Mouse (Mus musculus): ENCODE measurements at regions not wholly inside any gene's neighbourhood (a gene's known extent, or its start where the extent isn't known, plus 50 kb on each side); places are given as distances from the start of the nearest gene placed in this dataset.

GRCm38 (mm10) chr10:66873468-66873867 lies 222.5 kb upstream of the Jmjd1c start:
- no peaks in the 10 kb centered on the region for H3K36me3 ChIP-seq
- no peak overlapping the region for H3K27ac ChIP-seq (replicated peaks)
- no peak for ATAC-seq (replicated peaks)
- 95% methylated on average over 4 of the region's 4 CpGs for WGBS
- H3K9me3 ChIP-seq = no peaks in the 10 kb centered on the region
- H3K4me2 ChIP-seq (replicated peaks) = no peak overlapping the region
- H3K4me3 ChIP-seq = no peak overlapping the region
- no peaks in the 10 kb centered on the region for H3K4me1 ChIP-seq
- H3K27me3 ChIP-seq = no peaks in the 10 kb centered on the region
- no peak overlapping the region for H3K9ac ChIP-seq (replicated peaks)

GRCm38 (mm10) chr10:66879071-66879470 lies 216.9 kb upstream of the Jmjd1c start:
- Histone ChIP-seq H3K27me3 (no peaks in the 10 kb centered on the region), H3K4me2 (replicated peaks) (no peak overlapping the region), H3K4me3 (no peak overlapping the region), H3K9ac (replicated peaks) (no peak overlapping the region), H3K36me3 (no peaks in the 10 kb centered on the region), H3K9me3 (no peaks in the 10 kb centered on the region), H3K4me1 (no peaks in the 10 kb centered on the region), H3K27ac (replicated peaks) (no peak overlapping the region)
- ATAC-seq (replicated peaks) = no peak
- WGBS = 71% methylated on average over 8 of the region's 8 CpGs

- no peak for ATAC-seq (replicated peaks)
These were observed 213.1 kb upstream of the Jmjd1c start for GRCm38 (mm10) chr10:66882825-66883224.

GRCm38 (mm10) chr10:66885575-66885974 lies 210.3 kb upstream of the Jmjd1c start:
- Histone ChIP-seq H3K4me1 (no peaks in the 10 kb centered on the region), H3K36me3 (no peaks in the 10 kb centered on the region), H3K27me3 (no peaks in the 10 kb centered on the region), H3K4me3 (no peak overlapping the region), H3K4me2 (replicated peaks) (no peak overlapping the region), H3K27ac (replicated peaks) (no peak overlapping the region), H3K9me3 (no peaks in the 10 kb centered on the region), H3K9ac (replicated peaks) (no peak overlapping the region)
- WGBS = 84% methylated on average over 5 of the region's 5 CpGs
- no peak for ATAC-seq (replicated peaks)

More at GRCm38 (mm10) chr10:66882825-66883224, 213.1 kb upstream of the Jmjd1c start:
- H3K27me3 ChIP-seq = no peaks in the 10 kb centered on the region
- H3K9me3 ChIP-seq = no peaks in the 10 kb centered on the region
- WGBS = 86% methylated on average over 5 of the region's 5 CpGs
- H3K9ac ChIP-seq (replicated peaks) = no peak overlapping the region
- no peak overlapping the region for H3K27ac ChIP-seq (replicated peaks)
- H3K36me3 ChIP-seq = no peaks in the 10 kb centered on the region
- no peak overlapping the region for H3K4me2 ChIP-seq (replicated peaks)
- no peak overlapping the region for H3K4me3 ChIP-seq
- no peaks in the 10 kb centered on the region for H3K4me1 ChIP-seq

- Histone ChIP-seq H3K9ac (replicated peaks) (no peak overlapping the region), H3K36me3 (no peaks in the 10 kb centered on the region), H3K4me3 (no peak overlapping the region), H3K27me3 (no peaks in the 10 kb centered on the region), H3K4me1 (no peaks in the 10 kb centered on the region), H3K27ac (replicated peaks) (no peak overlapping the region), H3K4me2 (replicated peaks) (no peak overlapping the region), H3K9me3 (no peaks in the 10 kb centered on the region)
- ATAC-seq (replicated peaks) = no peak
- 86% methylated on average over 12 of the region's 12 CpGs for WGBS
These were observed 206.0 kb upstream of the Jmjd1c start for GRCm38 (mm10) chr10:66889786-66890555.

- Histone ChIP-seq H3K4me3 (no peak overlapping the region), H3K27ac (replicated peaks) (no peak overlapping the region), H3K4me2 (replicated peaks) (no peak overlapping the region), H3K9ac (replicated peaks) (no peak overlapping the region), H3K4me1 (no peaks in the 10 kb centered on the region), H3K36me3 (no peaks in the 10 kb centered on the region), H3K27me3 (no peaks in the 10 kb centered on the region), H3K9me3 (no peaks in the 10 kb centered on the region)
- WGBS = 97% methylated on average over 1 of the region's 1 CpGs
- no peak for ATAC-seq (replicated peaks)
These were observed 204.1 kb upstream of the Jmjd1c start for GRCm38 (mm10) chr10:66891811-66892210.

GRCm38 (mm10) chr10:66893836-66894235 lies 202.1 kb upstream of the Jmjd1c start:
- H3K9me3 ChIP-seq = no peaks in the 10 kb centered on the region
- H3K27me3 ChIP-seq = no peaks in the 10 kb centered on the region
- no peak for ATAC-seq (replicated peaks)
- WGBS = 81% methylated on average over 14 of the region's 14 CpGs
- no peak overlapping the region for H3K9ac ChIP-seq (replicated peaks)
- no peak overlapping the region for H3K4me3 ChIP-seq
- H3K4me1 ChIP-seq = peaks cover 10% of the 10 kb centered on the region; the same call in 1 of the 2 replicates
- H3K36me3 ChIP-seq = no peaks in the 10 kb centered on the region
- no peak overlapping the region for H3K27ac ChIP-seq (replicated peaks)
- H3K4me2 ChIP-seq (replicated peaks) = no peak overlapping the region

- 30% methylated on average over 11 of the region's 11 CpGs for WGBS
- Histone ChIP-seq H3K4me1 (peaks cover 28% of the 10 kb centered on the region), H3K27ac (replicated peaks) (peak overlapping the region; percentile 19; the same call in 1 of the 2 replicates)
These were observed 199.0 kb upstream of the Jmjd1c start for GRCm38 (mm10) chr10:66896698-66897622.

GRCm38 (mm10) chr10:66899724-66900123 lies 196.2 kb upstream of the Jmjd1c start:
- Histone ChIP-seq H3K4me1 (peaks cover 30% of the 10 kb centered on the region), H3K36me3 (no peaks in the 10 kb centered on the region), H3K9ac (replicated peaks) (no peak overlapping the region), H3K27me3 (no peaks in the 10 kb centered on the region), H3K27ac (replicated peaks) (no peak overlapping the region), H3K4me2 (replicated peaks) (no peak overlapping the region), H3K4me3 (no peak overlapping the region), H3K9me3 (no peaks in the 10 kb centered on the region)
- ATAC-seq (replicated peaks) = no peak
- WGBS = 92% methylated on average over 5 of the region's 5 CpGs

More at GRCm38 (mm10) chr10:66896698-66897622, 199.0 kb upstream of the Jmjd1c start:
- H3K9me3 ChIP-seq = no peaks in the 10 kb centered on the region
- H3K9ac ChIP-seq (replicated peaks) = no peak overlapping the region
- H3K4me2 ChIP-seq (replicated peaks) = no peak overlapping the region
- no peak overlapping the region for H3K4me3 ChIP-seq
- no peaks in the 10 kb centered on the region for H3K27me3 ChIP-seq
- H3K36me3 ChIP-seq = no peaks in the 10 kb centered on the region
- no peak for ATAC-seq (replicated peaks)

- H3K27ac ChIP-seq (replicated peaks) = no peak overlapping the region
- 0 out of 2 replicates have a peak overlapping the region, but pooled peaks have one; percentile 4 for H3K4me2 ChIP-seq (replicated peaks)
- H3K9me3 ChIP-seq = no peaks in the 10 kb centered on the region
- H3K9ac ChIP-seq (replicated peaks) = no peak overlapping the region
- H3K4me1 ChIP-seq = peaks cover 30% of the 10 kb centered on the region
- WGBS = 55% methylated on average over 10 of the region's 10 CpGs
- H3K36me3 ChIP-seq = no peaks in the 10 kb centered on the region
- H3K27me3 ChIP-seq = no peaks in the 10 kb centered on the region
- H3K4me3 ChIP-seq = no peak overlapping the region
- no peak for ATAC-seq (replicated peaks)
These were observed 195.1 kb upstream of the Jmjd1c start for GRCm38 (mm10) chr10:66900781-66901180.

GRCm38 (mm10) chr10:66901873-66902272 lies 194.1 kb upstream of the Jmjd1c start:
- no peaks in the 10 kb centered on the region for H3K9me3 ChIP-seq
- 2% methylated on average over 9 of the region's 9 CpGs for WGBS
- 0 out of 2 replicates have a peak overlapping the region, but pooled peaks have one; percentile 3 for H3K9ac ChIP-seq (replicated peaks)
- peak overlapping the region; percentile 23 for H3K4me3 ChIP-seq
- H3K27ac ChIP-seq (replicated peaks) = no peak overlapping the region
- H3K4me1 ChIP-seq = peaks cover 30% of the 10 kb centered on the region
- no peaks in the 10 kb centered on the region for H3K36me3 ChIP-seq
- H3K27me3 ChIP-seq = no peaks in the 10 kb centered on the region
- peak overlapping the region; percentile 45 for H3K4me2 ChIP-seq (replicated peaks)
- ATAC-seq (replicated peaks) = peak; percentile 36; the same call in 1 of the 2 replicates
